Mouse (Mus musculus): ENCODE data around the gene Rapgef4. TPM values are rescaled to one million over a fixed set of nuclear protein-coding genes. Genes with fewer than 3 reads are reported as not detected.

Rapgef4 gene
- polyA plus RNA-seq, 1 experiment = 9.2 TPM

DNA sequence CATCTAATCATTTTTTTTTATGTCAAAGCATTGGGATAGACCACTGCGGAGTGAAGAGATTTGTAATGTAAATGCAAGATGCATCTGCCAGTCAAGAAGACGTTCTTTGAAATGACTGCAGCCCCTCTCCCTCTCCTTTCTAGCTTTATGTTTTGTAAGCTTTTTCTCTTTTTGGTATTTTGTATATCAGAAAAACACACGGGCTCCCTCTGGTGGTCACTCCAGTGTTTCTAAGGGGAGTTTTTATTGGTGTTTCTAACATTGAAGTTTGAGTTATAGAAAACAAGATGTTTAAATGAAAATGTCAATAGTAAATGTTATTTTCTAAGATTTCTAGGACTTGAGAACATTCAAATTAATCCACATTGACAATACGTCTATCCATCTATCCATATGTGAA lies 168.0 kb downstream of the Rapgef4 start:
- Histone ChIP-seq H3K36me3 (ENCODE audit: control insufficient read depth, insufficient read depth, low read length) (no peaks in the 10 kb centered on the region), H3K27ac (ENCODE audit: control insufficient read depth, insufficient read depth, low read length) (no peak overlapping the region), H3K4me1 (replicated peaks; ENCODE audit: control insufficient read depth, insufficient read depth, low read length) (peaks cover 19% of the 10 kb centered on the region), H3K4me3 (ENCODE audit: control insufficient read depth, insufficient read depth, low read length) (no peak overlapping the region), H3K27me3 (ENCODE audit: control insufficient read depth, insufficient read depth, low read length) (no peaks in the 10 kb centered on the region)
- DNase-seq = peak; percentile 76
- WGBS = 36% methylated on average over 4 of the region's 4 CpGs
- no peak for TF ChIP-seq POLR2A (IDR thresholded peaks at IDR 0.05; ENCODE audit: control insufficient read depth, extremely low read depth, insufficient read depth, low read length, poor library complexity)
- TF ChIP-seq CTCF (IDR thresholded peaks at IDR 0.05; ENCODE audit: borderline replicate concordance, control insufficient read depth, extremely low read depth, insufficient read depth, low read length, poor library complexity) = no peak

DNA sequence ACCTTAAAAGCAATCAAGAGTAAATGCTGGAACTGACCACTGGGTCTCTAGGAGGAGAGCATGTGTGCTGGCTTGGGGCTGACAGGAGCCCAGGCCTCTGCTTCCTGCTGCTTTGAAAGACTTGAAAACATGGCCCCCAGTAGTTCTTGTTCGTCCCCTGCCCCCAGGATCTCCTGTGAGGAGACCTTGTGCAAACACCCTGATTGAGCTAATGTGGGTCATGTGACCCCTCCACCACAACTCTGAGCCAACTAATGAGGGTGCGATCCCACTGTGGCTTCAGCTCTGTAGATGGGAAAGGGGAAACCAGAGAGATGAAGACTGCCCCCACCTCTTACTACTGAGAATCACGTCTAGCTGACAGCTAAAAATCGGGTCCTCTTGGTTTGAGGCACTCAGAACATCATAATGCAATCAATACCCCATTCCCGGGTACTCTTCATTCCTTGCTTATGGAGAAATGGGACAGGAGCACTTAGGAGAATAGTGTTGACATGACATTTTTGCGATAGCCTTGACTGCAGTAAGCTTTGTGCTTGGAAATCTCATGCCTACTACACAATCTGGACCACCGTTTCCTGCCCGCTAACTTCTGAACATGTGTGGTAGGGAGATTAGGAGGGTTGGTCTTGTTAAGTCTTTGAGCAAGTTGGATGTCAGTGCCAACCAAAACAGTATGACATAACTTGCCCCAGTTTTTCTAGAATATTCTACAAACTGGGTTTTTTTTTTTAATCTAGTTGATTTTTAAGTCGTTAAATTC lies 170.9 kb downstream of the Rapgef4 start:
- WGBS = 80% methylated on average over 9 of the region's 9 CpGs
- peaks cover 8% of the 10 kb centered on the region for H3K4me1 ChIP-seq (replicated peaks; ENCODE audit: control insufficient read depth, insufficient read depth, low read length)
- H3K27ac ChIP-seq (ENCODE audit: control insufficient read depth, insufficient read depth, low read length) = no peak overlapping the region
- TF ChIP-seq CTCF (IDR thresholded peaks at IDR 0.05; ENCODE audit: borderline replicate concordance, control insufficient read depth, extremely low read depth, insufficient read depth, low read length, poor library complexity) (no peak), POLR2A (IDR thresholded peaks at IDR 0.05; ENCODE audit: control insufficient read depth, extremely low read depth, insufficient read depth, low read length, poor library complexity) (no peak)
- DNase-seq = no peak
- H3K27me3 ChIP-seq (ENCODE audit: control insufficient read depth, insufficient read depth, low read length) = no peaks in the 10 kb centered on the region
- no peak overlapping the region for H3K4me3 ChIP-seq (ENCODE audit: control insufficient read depth, insufficient read depth, low read length)
- no peaks in the 10 kb centered on the region for H3K36me3 ChIP-seq (ENCODE audit: control insufficient read depth, insufficient read depth, low read length)

DNA sequence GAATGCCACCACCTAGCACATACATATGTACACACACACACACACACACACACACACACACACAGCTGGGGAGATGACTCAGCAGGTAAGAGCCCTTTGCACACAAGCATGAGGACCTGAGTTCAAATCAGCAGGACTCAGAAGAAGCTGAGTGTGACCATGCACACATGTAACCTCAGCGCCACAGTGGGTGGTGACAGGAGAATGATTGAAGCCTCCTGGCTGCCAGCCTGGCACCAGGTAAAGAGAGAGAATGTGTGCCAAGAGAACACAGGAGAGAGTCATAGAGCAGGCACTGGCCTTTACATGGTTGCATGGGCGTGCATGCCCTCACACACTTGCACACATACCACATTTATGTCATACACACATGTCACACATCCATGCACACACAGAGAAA lies 171.7 kb downstream of the Rapgef4 start:
- no peak for DNase-seq
- TF ChIP-seq POLR2A (IDR thresholded peaks at IDR 0.05; ENCODE audit: control insufficient read depth, extremely low read depth, insufficient read depth, low read length, poor library complexity) (no peak), CTCF (IDR thresholded peaks at IDR 0.05; ENCODE audit: borderline replicate concordance, control insufficient read depth, extremely low read depth, insufficient read depth, low read length, poor library complexity) (no peak)
- Histone ChIP-seq H3K36me3 (ENCODE audit: control insufficient read depth, insufficient read depth, low read length) (no peaks in the 10 kb centered on the region), H3K4me3 (ENCODE audit: control insufficient read depth, insufficient read depth, low read length) (no peak overlapping the region), H3K4me1 (replicated peaks; ENCODE audit: control insufficient read depth, insufficient read depth, low read length) (peaks cover 10% of the 10 kb centered on the region), H3K27me3 (ENCODE audit: control insufficient read depth, insufficient read depth, low read length) (no peaks in the 10 kb centered on the region), H3K27ac (ENCODE audit: control insufficient read depth, insufficient read depth, low read length) (no peak overlapping the region)
- WGBS = 90% methylated on average over 2 of the region's 2 CpGs

DNA sequence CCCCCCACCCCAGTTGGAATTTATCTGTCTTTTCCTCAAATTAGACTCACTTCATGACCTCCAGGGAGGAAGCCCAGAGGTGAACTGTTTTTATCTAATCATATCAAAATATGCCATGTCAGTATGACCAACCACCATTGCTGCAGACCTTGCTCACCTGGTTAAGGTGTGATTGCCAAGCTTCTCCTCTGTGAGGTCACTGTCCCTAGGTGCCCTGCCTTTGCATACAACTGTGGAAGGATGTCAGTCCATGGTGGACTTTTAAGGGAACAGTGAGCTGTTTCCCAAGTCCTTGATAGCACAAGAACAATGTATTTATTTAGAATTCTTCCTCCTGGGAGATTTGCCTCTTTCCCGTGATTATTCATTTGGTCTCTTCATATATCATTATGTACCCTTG lies 172.8 kb downstream of the Rapgef4 start:
- peaks cover 12% of the 10 kb centered on the region for H3K4me1 ChIP-seq (replicated peaks; ENCODE audit: control insufficient read depth, insufficient read depth, low read length)
- WGBS = 100% methylated on average over 1 of the region's 1 CpGs
- no peak overlapping the region for H3K4me3 ChIP-seq (ENCODE audit: control insufficient read depth, insufficient read depth, low read length)
- no peaks in the 10 kb centered on the region for H3K36me3 ChIP-seq (ENCODE audit: control insufficient read depth, insufficient read depth, low read length)
- TF ChIP-seq CTCF (IDR thresholded peaks at IDR 0.05; ENCODE audit: borderline replicate concordance, control insufficient read depth, extremely low read depth, insufficient read depth, low read length, poor library complexity) (no peak), POLR2A (IDR thresholded peaks at IDR 0.05; ENCODE audit: control insufficient read depth, extremely low read depth, insufficient read depth, low read length, poor library complexity) (no peak)
- no peaks in the 10 kb centered on the region for H3K27me3 ChIP-seq (ENCODE audit: control insufficient read depth, insufficient read depth, low read length)
- no peak overlapping the region for H3K27ac ChIP-seq (ENCODE audit: control insufficient read depth, insufficient read depth, low read length)
- DNase-seq = no peak

DNA sequence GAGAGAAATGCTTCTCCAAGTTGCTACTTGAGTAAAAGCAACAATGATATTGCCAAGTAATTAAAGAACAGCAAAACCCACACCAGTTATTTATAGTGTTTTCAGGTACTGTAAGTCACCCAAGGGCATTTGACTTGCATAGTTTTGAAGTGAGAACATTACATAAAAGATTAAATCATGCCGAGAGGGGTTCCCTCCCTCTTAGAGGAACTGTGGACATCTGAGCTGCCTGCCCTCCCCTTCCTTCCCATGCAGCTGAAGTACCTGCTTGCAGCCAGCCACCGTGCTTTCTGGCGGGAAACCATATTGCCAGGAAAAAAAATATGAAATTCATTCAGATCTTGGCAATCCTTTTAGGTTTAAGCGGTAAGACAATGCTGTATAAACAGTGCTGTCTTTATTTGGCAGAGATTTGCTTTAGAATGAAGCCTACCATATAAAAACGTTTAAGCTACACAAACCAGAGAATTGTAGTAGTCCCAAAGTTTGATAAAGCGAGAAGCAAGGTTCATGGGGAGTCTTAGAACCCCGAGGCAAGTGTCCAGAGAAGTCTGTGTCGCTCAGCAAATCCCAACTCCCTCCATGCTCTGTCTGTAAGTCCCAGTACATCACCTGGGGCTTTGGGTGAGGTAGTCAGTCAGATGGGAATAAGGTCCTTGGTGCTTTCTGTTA lies 174.2 kb downstream of the Rapgef4 start:
- 30% methylated on average over 8 of the region's 8 CpGs for WGBS
- peaks cover 16% of the 10 kb centered on the region for H3K4me1 ChIP-seq (replicated peaks; ENCODE audit: control insufficient read depth, insufficient read depth, low read length)
- H3K27me3 ChIP-seq (ENCODE audit: control insufficient read depth, insufficient read depth, low read length) = no peaks in the 10 kb centered on the region
- no peaks in the 10 kb centered on the region for H3K36me3 ChIP-seq (ENCODE audit: control insufficient read depth, insufficient read depth, low read length)
- no peak overlapping the region for H3K4me3 ChIP-seq (ENCODE audit: control insufficient read depth, insufficient read depth, low read length)
- TF ChIP-seq POLR2A (IDR thresholded peaks at IDR 0.05; ENCODE audit: control insufficient read depth, extremely low read depth, insufficient read depth, low read length, poor library complexity) = no peak
- TF ChIP-seq CTCF (IDR thresholded peaks at IDR 0.05; ENCODE audit: borderline replicate concordance, control insufficient read depth, extremely low read depth, insufficient read depth, low read length, poor library complexity) = no peak
- DNase-seq = no peak
- no peak overlapping the region for H3K27ac ChIP-seq (ENCODE audit: control insufficient read depth, insufficient read depth, low read length)

DNA sequence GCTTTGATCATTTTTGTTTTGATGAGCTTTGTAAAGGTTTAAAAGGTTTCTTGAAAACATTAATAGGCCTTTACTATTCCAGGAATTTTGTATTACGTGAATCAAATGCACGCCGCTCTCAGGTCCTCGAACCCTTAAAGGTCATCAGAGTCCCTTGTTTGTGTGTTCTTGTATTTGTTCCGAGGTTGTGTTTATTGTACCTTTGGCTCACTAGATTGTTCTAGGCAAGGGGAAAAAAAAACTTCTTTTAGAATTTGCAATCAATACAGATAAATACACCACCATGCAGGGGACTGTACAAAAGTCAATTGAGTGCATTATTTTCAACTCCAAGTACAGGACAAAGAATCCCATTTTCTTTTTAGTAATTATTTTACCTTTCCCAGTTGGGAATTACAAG lies 175.4 kb downstream of the Rapgef4 start:
- Histone ChIP-seq H3K4me1 (replicated peaks; ENCODE audit: control insufficient read depth, insufficient read depth, low read length) (peaks cover 16% of the 10 kb centered on the region), H3K4me3 (ENCODE audit: control insufficient read depth, insufficient read depth, low read length) (no peak overlapping the region), H3K27ac (ENCODE audit: control insufficient read depth, insufficient read depth, low read length) (no peak overlapping the region), H3K27me3 (ENCODE audit: control insufficient read depth, insufficient read depth, low read length) (no peaks in the 10 kb centered on the region), H3K36me3 (ENCODE audit: control insufficient read depth, insufficient read depth, low read length) (no peaks in the 10 kb centered on the region)
- TF ChIP-seq CTCF (IDR thresholded peaks at IDR 0.05; ENCODE audit: borderline replicate concordance, control insufficient read depth, extremely low read depth, insufficient read depth, low read length, poor library complexity) = no peak
- TF ChIP-seq POLR2A (IDR thresholded peaks at IDR 0.05; ENCODE audit: control insufficient read depth, extremely low read depth, insufficient read depth, low read length, poor library complexity) = no peak
- WGBS = 89% methylated on average over 5 of the region's 5 CpGs
- no peak for DNase-seq

Data from thymus, adult 2 months (tissue).